Mouse (Mus musculus): ENCODE data around the gene Akr1cl.

GRCm38 (mm10) chr1:64975346-64975745 is 57.2 kb downstream of the Akr1cl start:
- TF ChIP-seq EP300 (optimal IDR thresholded peaks at IDR 0.05) (no peak), CTCF (IDR thresholded peaks at IDR 0.05; ENCODE audit: low read depth) (no peak)

All from stomach, postnatal 0 days (tissue).